Mouse (Mus musculus) forebrain, embryonic 10.5 days (tissue): Measurements from ENCODE around the gene Ahnak. TPM values are rescaled to one million over a fixed set of nuclear protein-coding genes. Genes with fewer than 3 reads are reported as not detected.

Source experiments
- DNase-seq: peaks from one replicate; pipeline ENCODE4 v3.0.0-alpha.2; 2017; ENCODE audit warnings: low spot score; ENCODE audit errors: extremely low spot score
- H3K27ac ChIP-seq: fragments of 300-500 bp; sonication (generic); 2 replicates; pipeline ENCODE4 v1.5.1; 2016; ENCODE audit warnings: mild to moderate bottlenecking
- H3K27me3 ChIP-seq: fragments of 300-500 bp; sonication (generic); 2 replicates; pipeline ENCODE4 v1.6.1; 2016; ENCODE audit warnings: mild to moderate bottlenecking; ENCODE audit not compliant: poor library complexity, severe bottlenecking
- H3K36me3 ChIP-seq: fragments of 300-500 bp; sonication (generic); replicated peaks from 2 replicates; pipeline ENCODE4 v1.6.1; 2016; ENCODE audit warnings: mild to moderate bottlenecking, moderate library complexity
- H3K4me1 ChIP-seq: fragments of 300-500 bp; sonication (generic); 2 replicates; pipeline ENCODE4 v1.6.1; 2016
- H3K4me3 ChIP-seq: fragments of 300-500 bp; sonication (generic); 2 replicates; pipeline ENCODE4 v1.5.1; 2016; ENCODE audit warnings: mild to moderate bottlenecking, moderate library complexity
- H3K9me3 ChIP-seq: fragments of 300-500 bp; sonication (generic); 2 replicates; pipeline ENCODE4 v1.6.1; 2016; ENCODE audit warnings: mild to moderate bottlenecking, moderate library complexity
- WGBS: fragments of 180-500 bp; shearing (Covaris S2); methylation state at CpG from one replicate; pipeline ENCODE4 v1.1.7; 2016; 5-methylcytosine and 5-hydroxymethylcytosine counted together
- polyA plus RNA-seq: library from polyadenylated mRNA; unstranded; fragments of >200 nt; fragmentation: Nextera tagmentation; extraction: Ambion mirVana; gene quantifications from 2 replicates; pipeline ENCODE4 v1.2.1, GENCODE M21; 2016

Ahnak gene
- polyA plus RNA-seq, 1 experiment from 2014 or later = 6.5 TPM

DNA sequence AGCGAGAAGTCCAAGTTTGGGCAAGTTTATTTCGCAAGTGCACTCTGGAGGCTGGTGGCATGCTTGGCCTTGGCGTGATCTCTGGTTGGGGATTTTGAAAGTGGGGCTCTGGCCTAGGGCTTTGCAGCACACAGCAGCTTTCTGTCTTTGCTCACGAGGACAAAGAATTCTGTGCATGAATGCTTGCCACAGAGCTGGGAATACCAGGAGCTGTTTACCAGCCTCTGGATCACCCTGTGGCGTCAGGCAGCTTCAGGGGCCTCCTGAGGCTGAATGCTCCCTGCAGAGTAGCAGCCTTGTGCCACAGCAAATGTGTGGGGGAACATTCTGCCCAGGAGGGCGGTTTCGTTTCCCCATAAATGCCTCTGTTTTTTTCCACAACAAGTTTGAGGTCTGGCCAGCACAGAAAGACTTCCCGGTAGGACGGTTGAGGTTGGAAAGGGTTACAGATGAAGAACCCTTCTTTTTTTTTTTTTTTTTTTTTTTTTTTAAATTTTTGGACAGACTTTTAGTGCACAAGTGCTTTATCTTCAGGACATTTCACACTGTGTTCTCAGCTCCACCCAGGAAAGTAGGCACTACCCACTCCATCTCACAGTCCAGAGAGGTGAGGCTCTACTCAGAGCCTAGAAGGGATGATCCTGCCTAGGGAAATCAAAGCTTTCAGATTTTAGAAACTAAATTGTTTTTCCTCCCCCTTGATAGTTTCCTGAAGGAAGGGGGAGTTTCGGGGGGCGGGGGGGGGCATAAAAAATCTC, 34.1 kb downstream of the Ahnak start:
- 61% methylated on average over 11 of the region's 11 CpGs for WGBS
- DNase-seq = no peak
- H3K4me1 ChIP-seq = peaks cover 6% of the 10 kb centered on the region; the same call in 1 of the 2 replicates
- no peaks in the 10 kb centered on the region for H3K36me3 ChIP-seq
- no peak overlapping the region for H3K27ac ChIP-seq
- no peak overlapping the region for H3K4me3 ChIP-seq
- H3K27me3 ChIP-seq = no peaks in the 10 kb centered on the region
- no peaks in the 10 kb centered on the region for H3K9me3 ChIP-seq

- DNase-seq = no peak
- no peak overlapping the region for H3K27ac ChIP-seq
- no peak overlapping the region for H3K4me3 ChIP-seq
- WGBS = 93% methylated on average over 5 of the region's 5 CpGs
- H3K27me3 ChIP-seq = no peaks in the 10 kb centered on the region
- no peaks in the 10 kb centered on the region for H3K9me3 ChIP-seq
- H3K36me3 ChIP-seq = no peaks in the 10 kb centered on the region
- peaks cover 6% of the 10 kb centered on the region; the same call in 1 of the 2 replicates for H3K4me1 ChIP-seq
Observed at GRCm38 (mm10) chr19:9025562-9026257, 36.6 kb downstream of the Ahnak start.

GRCm38 (mm10) chr19:9026634-9027033, 37.5 kb downstream of the Ahnak start:
- Histone ChIP-seq H3K36me3 (no peaks in the 10 kb centered on the region), H3K4me3 (no peak overlapping the region), H3K4me1 (peaks cover 6% of the 10 kb centered on the region; the same call in 1 of the 2 replicates), H3K9me3 (no peaks in the 10 kb centered on the region), H3K27ac (no peak overlapping the region), H3K27me3 (no peaks in the 10 kb centered on the region)
- DNase-seq = no peak
- WGBS = 89% methylated on average over 4 of the region's 4 CpGs

DNA sequence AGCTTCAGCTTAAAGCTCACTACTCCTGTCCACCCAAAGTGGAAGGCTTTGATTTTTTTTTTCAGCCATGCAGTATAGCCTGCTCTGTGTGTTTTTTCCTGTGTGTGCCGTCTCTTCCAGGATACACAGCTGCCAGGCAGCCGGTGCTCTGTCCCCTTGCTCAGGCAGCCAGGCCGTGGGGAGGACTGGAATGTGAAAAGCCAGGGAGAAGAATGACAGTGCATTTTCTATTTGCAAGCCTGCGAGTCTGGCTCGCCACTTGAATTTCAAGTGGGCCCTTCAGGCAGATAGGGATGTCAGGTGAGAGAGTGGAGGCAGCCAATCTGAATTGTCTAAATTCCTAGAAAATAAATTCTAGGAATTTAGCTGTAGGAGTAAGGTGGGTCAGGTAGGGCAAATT, 38.7 kb downstream of the Ahnak start:
- DNase-seq = no peak
- Histone ChIP-seq H3K9me3 (no peaks in the 10 kb centered on the region), H3K4me1 (peaks cover 6% of the 10 kb centered on the region; the same call in 1 of the 2 replicates), H3K27ac (no peak overlapping the region), H3K4me3 (no peak overlapping the region), H3K36me3 (no peaks in the 10 kb centered on the region), H3K27me3 (no peaks in the 10 kb centered on the region)
- WGBS = 40% methylated on average over 5 of the region's 5 CpGs

DNA sequence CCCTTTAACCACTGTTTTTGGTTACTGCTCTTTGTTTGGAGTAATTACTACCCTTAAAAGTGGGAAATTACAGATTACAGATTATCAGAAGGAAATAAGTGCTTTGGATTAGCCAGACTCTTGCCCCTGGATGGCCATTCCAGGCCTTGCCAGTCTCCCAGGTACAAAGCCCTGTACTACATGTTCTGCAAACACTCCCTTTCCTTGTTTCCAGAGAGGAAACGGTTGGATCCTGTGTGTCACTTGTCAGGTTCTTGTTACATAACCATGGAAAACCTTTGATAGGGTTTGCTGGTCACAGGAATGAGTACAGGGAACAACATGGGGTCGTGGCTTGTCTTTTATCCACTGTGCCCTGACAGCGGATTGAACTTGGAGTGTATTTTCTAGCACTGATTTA, 39.3 kb downstream of the Ahnak start:
- 79% methylated on average over 3 of the region's 3 CpGs for WGBS
- peaks cover 7% of the 10 kb centered on the region; the same call in 1 of the 2 replicates for H3K4me1 ChIP-seq
- no peaks in the 10 kb centered on the region for H3K9me3 ChIP-seq
- no peak for DNase-seq
- no peak overlapping the region for H3K4me3 ChIP-seq
- H3K27me3 ChIP-seq = no peaks in the 10 kb centered on the region
- H3K36me3 ChIP-seq = no peaks in the 10 kb centered on the region
- H3K27ac ChIP-seq = no peak overlapping the region

- Histone ChIP-seq H3K36me3 (no peaks in the 10 kb centered on the region), H3K4me1 (peaks cover 8% of the 10 kb centered on the region; the same call in 1 of the 2 replicates), H3K4me3 (no peak overlapping the region), H3K27me3 (no peaks in the 10 kb centered on the region), H3K27ac (no peak overlapping the region), H3K9me3 (no peaks in the 10 kb centered on the region)
- WGBS = 86% methylated on average over 2 of the region's 2 CpGs
- no peak for DNase-seq
Observed at GRCm38 (mm10) chr19:9029640-9030262, 40.7 kb downstream of the Ahnak start.

DNA sequence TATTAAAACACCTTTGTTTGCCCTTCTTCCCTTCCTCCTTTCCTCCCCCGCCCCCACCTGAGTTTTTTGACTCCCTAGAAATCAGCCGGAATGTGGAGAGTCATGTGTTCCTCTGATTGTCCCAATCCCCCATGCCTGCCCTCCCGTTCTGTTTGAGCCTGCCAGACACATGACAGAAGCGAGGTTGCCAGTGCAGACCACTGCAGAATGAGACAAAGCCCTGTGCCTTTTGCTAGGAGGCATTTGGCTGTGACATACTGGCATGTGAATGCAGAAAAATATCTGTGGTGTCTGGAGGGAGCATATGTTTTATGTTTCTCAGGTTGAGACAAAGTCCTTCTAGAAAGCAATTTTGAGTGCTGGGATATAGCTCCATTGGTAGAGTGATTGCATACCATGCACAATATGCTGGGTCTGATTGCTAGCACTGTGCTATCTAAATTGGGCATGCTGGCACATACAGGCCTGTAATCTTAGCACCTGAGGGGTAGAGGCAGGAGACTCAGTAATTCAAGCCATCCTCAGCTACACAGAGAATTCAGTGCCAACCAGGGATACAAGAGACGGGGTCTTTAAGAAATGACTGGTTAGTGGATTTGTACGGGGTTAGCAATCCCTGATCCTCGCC, 43.5 kb downstream of the Ahnak start:
- Histone ChIP-seq H3K27me3 (no peaks in the 10 kb centered on the region), H3K36me3 (no peaks in the 10 kb centered on the region), H3K4me3 (no peak overlapping the region), H3K9me3 (no peaks in the 10 kb centered on the region), H3K27ac (no peak overlapping the region), H3K4me1 (peaks cover 4% of the 10 kb centered on the region; the same call in 1 of the 2 replicates)
- DNase-seq = no peak
- WGBS = 72% methylated on average over 7 of the region's 7 CpGs

GRCm38 (mm10) chr19:9033412-9034340, 44.6 kb downstream of the Ahnak start:
- WGBS = 71% methylated on average over 9 of the region's 9 CpGs
- Histone ChIP-seq H3K4me3 (no peak overlapping the region), H3K4me1 (0 out of 2 replicates have a peak, but pooled peaks cover 2% of the 10 kb centered on the region), H3K27me3 (no peaks in the 10 kb centered on the region), H3K27ac (no peak overlapping the region), H3K9me3 (no peaks in the 10 kb centered on the region), H3K36me3 (no peaks in the 10 kb centered on the region)
- no peak for DNase-seq

GRCm38 (mm10) chr19:9034480-9034879, 45.4 kb downstream of the Ahnak start:
- H3K27ac ChIP-seq = no peak overlapping the region
- no peak for DNase-seq
- H3K36me3 ChIP-seq = no peaks in the 10 kb centered on the region
- no peak overlapping the region for H3K4me3 ChIP-seq
- H3K4me1 ChIP-seq = 0 out of 2 replicates have a peak, but pooled peaks cover 2% of the 10 kb centered on the region
- H3K9me3 ChIP-seq = no peaks in the 10 kb centered on the region
- H3K27me3 ChIP-seq = no peaks in the 10 kb centered on the region
- 90% methylated on average over 3 of the region's 3 CpGs for WGBS

- DNase-seq = no peak
- WGBS = 82% methylated on average over 3 of the region's 3 CpGs
- Histone ChIP-seq H3K9me3 (no peaks in the 10 kb centered on the region), H3K27ac (no peak overlapping the region), H3K4me1 (0 out of 2 replicates have a peak, but pooled peaks cover 2% of the 10 kb centered on the region), H3K27me3 (no peaks in the 10 kb centered on the region), H3K36me3 (no peaks in the 10 kb centered on the region), H3K4me3 (no peak overlapping the region)
Observed at GRCm38 (mm10) chr19:9035101-9035500, 46.0 kb downstream of the Ahnak start.

DNA sequence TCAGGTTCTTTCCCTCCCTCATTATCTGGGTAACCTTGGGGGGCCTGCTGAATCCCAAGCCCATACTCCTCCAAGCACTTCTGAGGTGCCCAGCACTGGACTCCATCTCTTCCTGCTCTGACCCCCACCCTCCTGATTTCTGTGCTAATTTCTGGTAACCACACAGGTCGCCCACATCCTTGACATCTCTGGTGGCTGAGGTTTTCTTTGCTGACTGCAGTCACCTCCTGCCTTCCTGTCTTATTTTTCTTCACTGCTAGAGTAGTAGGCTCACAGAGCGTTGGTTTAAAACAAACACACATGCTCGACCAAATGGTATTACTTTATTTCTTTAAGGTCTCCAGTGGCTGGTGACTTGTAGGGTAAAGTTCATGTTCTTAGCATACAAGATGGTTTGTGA, 49.1 kb downstream of the Ahnak start:
- DNase-seq = no peak
- WGBS = 74% methylated on average over 3 of the region's 3 CpGs
- Histone ChIP-seq H3K27ac (no peak overlapping the region), H3K36me3 (no peaks in the 10 kb centered on the region), H3K9me3 (no peaks in the 10 kb centered on the region), H3K4me3 (no peak overlapping the region), H3K27me3 (no peaks in the 10 kb centered on the region), H3K4me1 (0 out of 2 replicates have a peak, but pooled peaks cover 2% of the 10 kb centered on the region)

GRCm38 (mm10) chr19:9039266-9039665, 50.2 kb downstream of the Ahnak start:
- H3K27me3 ChIP-seq = no peaks in the 10 kb centered on the region
- no peak overlapping the region for H3K4me3 ChIP-seq
- H3K4me1 ChIP-seq = no peaks in the 10 kb centered on the region
- WGBS = 81% methylated on average over 4 of the region's 4 CpGs
- H3K27ac ChIP-seq = no peak overlapping the region
- DNase-seq = no peak
- no peaks in the 10 kb centered on the region for H3K36me3 ChIP-seq
- no peaks in the 10 kb centered on the region for H3K9me3 ChIP-seq
